Mouse (Mus musculus) mammary gland, adult 2 months (tissue): ENCODE data around the gene Ica1. TPM values are rescaled to one million over a fixed set of nuclear protein-coding genes. Genes with fewer than 3 reads are reported as not detected.

Source experiments
- polyA plus RNA-seq: library from polyadenylated mRNA; depleted of rRNA; stranded (reverse); fragments of >200 nt; gene quantifications from 2 replicates; pipeline ENCODE4 v1.2.3, GENCODE M21; 2012; ENCODE audit warnings: low replicate concordance; rRNA removed

Ica1 gene
- 3.4 and 3.5 TPM in 2 replicates for polyA plus RNA-seq

DNA sequence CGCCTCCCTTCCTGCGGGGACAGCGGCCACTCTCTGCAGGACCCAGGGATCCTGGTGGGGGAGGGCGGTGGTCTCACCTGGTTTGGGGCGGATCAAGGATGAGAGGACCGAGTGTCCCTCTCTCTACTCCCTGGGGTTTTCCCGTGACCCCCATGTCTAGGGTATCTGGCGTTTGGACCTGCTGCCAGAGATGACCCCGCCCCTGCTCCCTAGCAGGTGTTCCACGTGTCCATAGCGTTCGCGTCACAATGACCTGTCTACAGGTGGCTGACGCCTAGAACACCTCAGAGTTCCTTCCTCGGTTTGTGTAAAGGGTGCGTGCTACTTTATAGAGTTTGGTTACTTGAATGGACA is at the start of gene Ica1:
Ica1 (minus strand) TSS at position 193 of the 354 bp plus-strand sequence.

Other genes with a start within 250 kb of the Ica1 start
- gene Nxph1, start 169.9 kb upstream of the Ica1 start, polyA plus RNA-seq, result 0.34 and 0.48 TPM in 2 replicates